Mouse (Mus musculus): ENCODE measurements at regions not wholly inside any gene's neighbourhood (a gene's known extent, or its start where the extent isn't known, plus 50 kb on each side); places are given as distances from the start of the nearest gene placed in this dataset.

- Histone ChIP-seq H3K36me3 (ENCODE audit: control insufficient read depth, insufficient read depth, low read length) (no peaks in the 10 kb centered on the region), H3K4me2 (ENCODE audit: low read length) (no peak overlapping the region), H3K27ac (ENCODE audit: low read depth, low read length) (no peak overlapping the region), H3K9ac (ENCODE audit: low read length) (no peak overlapping the region), H3K4me1 (ENCODE audit: control insufficient read depth, insufficient read depth, low read length) (no peaks in the 10 kb centered on the region), H3K27me3 (replicated peaks; ENCODE audit: control insufficient read depth, insufficient read depth, low read length) (no peaks in the 10 kb centered on the region), H3K9me3 (replicated peaks; ENCODE audit: control insufficient read depth, low read length) (0 out of 2 replicates have a peak, but pooled peaks cover 3% of the 10 kb centered on the region), H3K4me3 (ENCODE audit: low read depth, low read length) (no peak overlapping the region)
- WGBS, result 77% methylated on average over 3 of the region's 3 CpGs
- no peak for DNase-seq (ENCODE audit: low spot score)
- ATAC-seq, result no peak
Measured at GRCm38 (mm10) chr15:95714408-95714807, 58.6 kb upstream of the Dbx2 start.

- Histone ChIP-seq H3K27me3 (replicated peaks; ENCODE audit: control insufficient read depth, insufficient read depth, low read length) (no peaks in the 10 kb centered on the region), H3K4me2 (ENCODE audit: low read length) (no peak overlapping the region), H3K4me1 (ENCODE audit: control insufficient read depth, insufficient read depth, low read length) (no peaks in the 10 kb centered on the region), H3K36me3 (ENCODE audit: control insufficient read depth, insufficient read depth, low read length) (no peaks in the 10 kb centered on the region), H3K9ac (ENCODE audit: low read length) (no peak overlapping the region), H3K9me3 (replicated peaks; ENCODE audit: control insufficient read depth, low read length) (no peaks in the 10 kb centered on the region), H3K27ac (ENCODE audit: low read depth, low read length) (no peak overlapping the region), H3K4me3 (ENCODE audit: low read depth, low read length) (no peak overlapping the region)
- ATAC-seq (no peak), DNase-seq (ENCODE audit: low spot score) (no peak)
- WGBS, result 95% methylated on average over 9 of the region's 9 CpGs
Measured at GRCm38 (mm10) chr15:95715941-95716340, 60.2 kb upstream of the Dbx2 start.

DNA sequence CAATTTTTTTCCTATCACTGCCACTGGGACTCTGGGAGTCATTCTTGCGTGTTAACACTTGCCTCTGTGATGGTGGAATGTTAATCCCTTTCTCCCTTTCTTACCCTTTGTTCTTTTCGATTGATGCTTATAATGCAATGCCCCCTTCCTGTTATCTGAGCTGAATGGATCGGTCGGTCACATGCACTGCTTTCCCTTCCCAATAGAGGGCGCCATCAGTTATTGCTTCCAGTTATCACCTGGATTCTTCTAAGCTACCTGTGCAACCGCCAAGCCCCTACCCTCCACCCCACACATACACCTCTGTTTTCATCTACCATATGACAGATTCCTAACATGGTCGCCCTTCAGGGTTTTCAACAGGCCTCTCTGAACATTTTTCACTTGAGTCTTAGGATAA is 66.9 kb upstream of the Ano6 start:
- DNase-seq (ENCODE audit: low spot score) (no peak), ATAC-seq (no peak)
- no peak overlapping the region for H3K4me2 ChIP-seq (ENCODE audit: low read length)
- no peaks in the 10 kb centered on the region for H3K27me3 ChIP-seq (replicated peaks; ENCODE audit: control insufficient read depth, insufficient read depth, low read length)
- H3K27ac ChIP-seq (ENCODE audit: low read depth, low read length), result no peak overlapping the region
- no peaks in the 10 kb centered on the region for H3K9me3 ChIP-seq (replicated peaks; ENCODE audit: control insufficient read depth, low read length)
- H3K4me3 ChIP-seq (ENCODE audit: low read depth, low read length), result no peak overlapping the region
- no peak overlapping the region for H3K9ac ChIP-seq (ENCODE audit: low read length)
- no peaks in the 10 kb centered on the region for H3K4me1 ChIP-seq (ENCODE audit: control insufficient read depth, insufficient read depth, low read length)
- no peaks in the 10 kb centered on the region for H3K36me3 ChIP-seq (ENCODE audit: control insufficient read depth, insufficient read depth, low read length)
- whole genome bisulfite sequencing, result 22% methylated on average over 7 of the region's 7 CpGs

GRCm38 (mm10) chr15:95725866-95726265 is 64.8 kb upstream of the Ano6 start:
- Histone ChIP-seq H3K9me3 (replicated peaks; ENCODE audit: control insufficient read depth, low read length) (no peaks in the 10 kb centered on the region), H3K27ac (ENCODE audit: low read depth, low read length) (no peak overlapping the region), H3K9ac (ENCODE audit: low read length) (no peak overlapping the region), H3K4me3 (ENCODE audit: low read depth, low read length) (no peak overlapping the region), H3K4me2 (ENCODE audit: low read length) (no peak overlapping the region), H3K27me3 (replicated peaks; ENCODE audit: control insufficient read depth, insufficient read depth, low read length) (no peaks in the 10 kb centered on the region), H3K4me1 (ENCODE audit: control insufficient read depth, insufficient read depth, low read length) (no peaks in the 10 kb centered on the region), H3K36me3 (ENCODE audit: control insufficient read depth, insufficient read depth, low read length) (no peaks in the 10 kb centered on the region)
- ATAC-seq (no peak), DNase-seq (ENCODE audit: low spot score) (peak; percentile 71)
- 44% methylated on average over 11 of the region's 11 CpGs for WGBS

GRCm38 (mm10) chr15:95726516-95726915 is 64.1 kb upstream of the Ano6 start:
- 81% methylated on average over 13 of the region's 13 CpGs for WGBS
- no peak overlapping the region for H3K9ac ChIP-seq (ENCODE audit: low read length)
- DNase-seq (ENCODE audit: low spot score) (no peak), ATAC-seq (no peak)
- no peak overlapping the region for H3K4me2 ChIP-seq (ENCODE audit: low read length)
- H3K4me1 ChIP-seq (ENCODE audit: control insufficient read depth, insufficient read depth, low read length), result no peaks in the 10 kb centered on the region
- H3K27me3 ChIP-seq (replicated peaks; ENCODE audit: control insufficient read depth, insufficient read depth, low read length), result no peaks in the 10 kb centered on the region
- no peaks in the 10 kb centered on the region for H3K36me3 ChIP-seq (ENCODE audit: control insufficient read depth, insufficient read depth, low read length)
- no peak overlapping the region for H3K4me3 ChIP-seq (ENCODE audit: low read depth, low read length)
- H3K9me3 ChIP-seq (replicated peaks; ENCODE audit: control insufficient read depth, low read length), result no peaks in the 10 kb centered on the region
- H3K27ac ChIP-seq (ENCODE audit: low read depth, low read length), result no peak overlapping the region

- WGBS, result 63% methylated on average over 1 of the region's 1 CpGs
- H3K4me2 ChIP-seq (ENCODE audit: low read length), result no peak overlapping the region
- DNase-seq (ENCODE audit: low spot score), result no peak
- no peaks in the 10 kb centered on the region for H3K27me3 ChIP-seq (replicated peaks; ENCODE audit: control insufficient read depth, insufficient read depth, low read length)
- no peak overlapping the region for H3K9ac ChIP-seq (ENCODE audit: low read length)
- no peaks in the 10 kb centered on the region for H3K9me3 ChIP-seq (replicated peaks; ENCODE audit: control insufficient read depth, low read length)
- H3K27ac ChIP-seq (ENCODE audit: low read depth, low read length), result no peak overlapping the region
- no peak for ATAC-seq
- no peaks in the 10 kb centered on the region for H3K36me3 ChIP-seq (ENCODE audit: control insufficient read depth, insufficient read depth, low read length)
- H3K4me1 ChIP-seq (ENCODE audit: control insufficient read depth, insufficient read depth, low read length), result no peaks in the 10 kb centered on the region
- no peak overlapping the region for H3K4me3 ChIP-seq (ENCODE audit: low read depth, low read length)
Measured at GRCm38 (mm10) chr15:95735746-95736145, 54.9 kb upstream of the Ano6 start.

Data from forebrain, embryonic 14.5 days (tissue).